Mouse (Mus musculus) thymus, adult 2 months (tissue): ENCODE measurements at regions not wholly inside any gene's neighbourhood (a gene's known extent, or its start where the extent isn't known, plus 50 kb on each side); places are given as distances from the start of the nearest gene placed in this dataset.

Source experiments
- CTCF ChIP-seq: fragments of 200-500 bp; IDR thresholded peaks from 2 replicates; pipeline ENCODE4 v1.5.1; 2012; ENCODE audit warnings: mild to moderate bottlenecking, control low read depth, low read length, moderate library complexity, borderline replicate concordance; ENCODE audit not compliant: control insufficient read depth, poor library complexity, insufficient read depth; ENCODE audit errors: extremely low read depth
- POLR2A ChIP-seq: fragments of 200-500 bp; IDR thresholded peaks from 2 replicates; pipeline ENCODE4 v1.6.1; 2012; ENCODE audit warnings: mild to moderate bottlenecking, low read length, control low read depth, moderate library complexity; ENCODE audit not compliant: control insufficient read depth, poor library complexity, insufficient read depth; ENCODE audit errors: extremely low read depth

- no peak for TF ChIP-seq CTCF
- TF ChIP-seq POLR2A, result no peak
These were observed 150.8 kb upstream of the Peli2 start for GRCm38 (mm10) chr14:47969871-47970270.
